Mouse (Mus musculus): ENCODE results near the gene Coq10a. TPM values are rescaled to one million over a fixed set of nuclear protein-coding genes. Genes with fewer than 3 reads are reported as not detected.
A peak's percentile ranks its signal among the peaks of the same experiment; 100 is the strongest.
"Not testable (repeated sequence)": the region's sequence is repeated elsewhere in the genome, so short reads cannot be mapped to it uniquely, and the experiment has no call there.

Gene Coq10a
- polyA plus RNA-seq, 1 experiment from 2014 or later = 10.5 TPM

DNA sequence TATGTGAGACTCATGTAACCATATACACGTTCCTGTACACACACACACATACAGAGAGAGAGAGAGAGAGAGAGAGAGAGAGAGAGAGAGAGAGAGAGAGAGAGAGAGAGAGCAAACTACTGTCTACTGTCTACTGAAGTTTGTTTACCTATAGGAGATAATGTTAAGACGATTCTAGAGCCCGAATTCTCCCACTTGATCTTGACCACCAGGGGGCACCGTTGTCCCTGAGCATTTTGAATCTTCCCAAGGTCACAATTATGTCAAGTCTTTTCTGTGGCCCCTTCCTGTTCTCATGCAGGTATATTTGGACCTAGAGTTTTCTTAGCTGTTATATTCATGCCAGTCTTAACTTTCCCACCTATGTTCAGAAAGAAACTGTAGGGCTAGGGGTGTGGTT lies 33.2 kb downstream of the Coq10a start:
- Histone ChIP-seq H3K9me3 (ENCODE audit: control insufficient read depth, low read length) (no peaks in the 10 kb centered on the region), H3K27ac (ENCODE audit: low read depth, low read length) (peak overlapping the region; percentile 78), H3K4me1 (replicated peaks; ENCODE audit: control insufficient read depth, insufficient read depth, low read length) (peaks cover 44% of the 10 kb centered on the region), H3K27me3 (replicated peaks; ENCODE audit: control insufficient read depth, insufficient read depth, low read length) (no peaks in the 10 kb centered on the region), H3K4me2 (peak overlapping the region; percentile 82), H3K36me3 (ENCODE audit: control insufficient read depth, insufficient read depth, low read length) (0 out of 2 replicates have a peak, but pooled peaks cover 3% of the 10 kb centered on the region), H3K9ac (ENCODE audit: low read depth, low read length) (no peak overlapping the region; the same call in 1 of the 2 replicates), H3K4me3 (ENCODE audit: low read depth, low read length) (no peak overlapping the region)
- WGBS = 2% methylated on average over 4 of the region's 4 CpGs
- peak; percentile 57 for DNase-seq (ENCODE audit: low spot score)
- ATAC-seq (replicated peaks; ENCODE audit: low FRiP score) = no peak

DNA sequence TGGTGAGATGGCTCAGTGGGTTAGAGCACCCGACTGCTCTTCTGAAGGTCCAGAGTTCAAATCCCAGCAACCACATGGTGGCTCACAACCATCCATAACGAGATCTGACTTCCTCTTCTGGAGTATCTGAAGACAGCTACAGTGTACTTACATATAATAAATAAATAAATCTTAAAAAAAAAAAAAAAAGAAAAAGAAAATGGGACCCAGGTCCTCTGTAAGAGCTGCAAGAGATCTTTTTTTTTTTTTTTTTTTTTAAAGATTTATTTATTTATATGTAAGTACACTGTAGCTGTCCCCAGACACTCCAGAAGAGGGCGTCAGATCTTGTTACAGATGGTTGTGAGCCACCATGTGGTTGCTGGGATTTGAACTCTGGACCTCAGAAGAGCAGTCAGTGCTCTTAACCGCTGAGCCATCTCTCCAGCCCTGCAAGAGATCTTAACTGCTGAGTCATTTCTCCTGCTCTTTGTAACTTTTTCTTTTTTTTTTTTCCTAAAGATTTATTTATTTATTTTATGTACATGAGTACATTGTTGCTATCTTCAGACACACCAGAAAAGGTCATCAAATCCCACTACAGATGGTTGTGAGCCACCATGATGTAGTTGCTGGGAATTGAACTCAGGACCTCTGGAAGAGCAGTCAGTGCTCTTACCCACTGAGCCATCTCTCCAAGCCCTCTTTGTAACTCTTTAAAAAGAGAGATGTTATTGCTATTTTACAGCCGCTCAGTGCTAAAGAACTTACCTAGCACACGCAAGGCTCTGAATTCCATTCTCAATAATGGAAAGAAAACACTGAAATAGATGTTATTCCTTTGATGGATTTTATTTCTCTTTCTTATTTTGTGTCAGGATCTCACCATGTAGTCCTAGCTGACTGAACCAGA lies 36.2 kb downstream of the Coq10a start:
- not testable (repeated sequence) for ATAC-seq (replicated peaks; ENCODE audit: low FRiP score); H3K27ac ChIP-seq (ENCODE audit: low read depth, low read length); H3K9ac ChIP-seq (ENCODE audit: low read depth, low read length); H3K9me3 ChIP-seq (ENCODE audit: control insufficient read depth, low read length); H3K4me3 ChIP-seq (ENCODE audit: low read depth, low read length); H3K4me2 ChIP-seq; DNase-seq (ENCODE audit: low spot score); H3K27me3 ChIP-seq (replicated peaks; ENCODE audit: control insufficient read depth, insufficient read depth, low read length); H3K36me3 ChIP-seq (ENCODE audit: control insufficient read depth, insufficient read depth, low read length)
- peaks cover 25% of the 10 kb centered on the region for H3K4me1 ChIP-seq (replicated peaks; ENCODE audit: control insufficient read depth, insufficient read depth, low read length)
- 71% methylated on average over 6 of the region's 6 CpGs for WGBS

DNA sequence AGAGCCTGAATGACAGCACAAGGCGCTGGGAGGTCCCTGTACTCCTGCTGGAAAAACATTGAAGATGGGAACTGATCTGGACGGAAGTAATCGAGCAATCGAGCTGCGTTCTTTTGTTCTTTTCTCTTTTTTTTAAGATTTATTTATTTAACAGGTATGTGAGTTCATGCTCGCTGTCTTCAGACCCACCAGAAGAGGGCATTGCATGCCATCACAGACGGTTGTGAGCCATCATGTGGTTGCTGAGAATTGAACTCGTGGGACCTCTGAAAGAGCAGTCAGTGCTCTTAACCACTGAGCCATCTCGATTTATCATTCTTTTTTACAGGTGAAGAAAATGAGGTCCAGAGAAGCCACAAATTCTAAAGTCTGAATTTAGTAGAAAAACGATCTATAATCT lies 41.2 kb downstream of the Coq10a start:
- Histone ChIP-seq H3K36me3 (ENCODE audit: control insufficient read depth, insufficient read depth, low read length) (peaks cover 25% of the 10 kb centered on the region), H3K9ac (ENCODE audit: low read depth, low read length) (no peak overlapping the region)
- 87% methylated on average over 10 of the region's 10 CpGs for WGBS

DNA sequence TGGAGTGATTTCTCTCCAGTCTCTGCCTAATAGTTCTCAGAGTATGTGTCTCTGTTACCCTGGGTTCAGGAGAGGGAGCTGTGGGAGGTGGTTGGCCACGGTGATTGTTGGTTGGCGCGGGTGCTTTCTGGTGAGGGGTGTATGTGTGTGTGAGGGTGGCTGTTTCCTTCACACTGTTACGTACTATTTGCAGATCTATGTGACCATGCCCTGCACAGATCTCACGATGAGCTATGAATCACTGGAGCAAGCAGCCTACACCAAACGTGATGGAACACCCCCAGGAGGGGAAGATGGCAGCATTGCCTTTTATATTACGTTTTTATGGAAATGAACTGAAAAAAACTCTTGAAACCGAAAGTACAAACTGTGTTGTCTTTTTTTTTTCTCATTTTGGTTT lies 42.0 kb downstream of the Coq10a start:
- ATAC-seq (replicated peaks; ENCODE audit: low FRiP score) (no peak), DNase-seq (ENCODE audit: low spot score) (no peak)
- Histone ChIP-seq H3K4me2 (no peak overlapping the region), H3K9me3 (ENCODE audit: control insufficient read depth, low read length) (no peaks in the 10 kb centered on the region), H3K9ac (ENCODE audit: low read depth, low read length) (no peak overlapping the region), H3K27ac (ENCODE audit: low read depth, low read length) (no peak overlapping the region), H3K36me3 (ENCODE audit: control insufficient read depth, insufficient read depth, low read length) (peaks cover 25% of the 10 kb centered on the region), H3K27me3 (replicated peaks; ENCODE audit: control insufficient read depth, insufficient read depth, low read length) (no peaks in the 10 kb centered on the region), H3K4me3 (ENCODE audit: low read depth, low read length) (no peak overlapping the region), H3K4me1 (replicated peaks; ENCODE audit: control insufficient read depth, insufficient read depth, low read length) (peaks cover 14% of the 10 kb centered on the region)
- 94% methylated on average over 8 of the region's 8 CpGs for WGBS

More for the DNA sequence above, 41.2 kb downstream of the Coq10a start:
- no peak overlapping the region for H3K4me2 ChIP-seq
- DNase-seq (ENCODE audit: low spot score) (no peak), ATAC-seq (replicated peaks; ENCODE audit: low FRiP score) (no peak)
- no peak overlapping the region for H3K4me3 ChIP-seq (ENCODE audit: low read depth, low read length)
- no peaks in the 10 kb centered on the region for H3K9me3 ChIP-seq (ENCODE audit: control insufficient read depth, low read length)
- H3K27ac ChIP-seq (ENCODE audit: low read depth, low read length) = no peak overlapping the region
- peaks cover 13% of the 10 kb centered on the region for H3K4me1 ChIP-seq (replicated peaks; ENCODE audit: control insufficient read depth, insufficient read depth, low read length)
- H3K27me3 ChIP-seq (replicated peaks; ENCODE audit: control insufficient read depth, insufficient read depth, low read length) = no peaks in the 10 kb centered on the region

DNA sequence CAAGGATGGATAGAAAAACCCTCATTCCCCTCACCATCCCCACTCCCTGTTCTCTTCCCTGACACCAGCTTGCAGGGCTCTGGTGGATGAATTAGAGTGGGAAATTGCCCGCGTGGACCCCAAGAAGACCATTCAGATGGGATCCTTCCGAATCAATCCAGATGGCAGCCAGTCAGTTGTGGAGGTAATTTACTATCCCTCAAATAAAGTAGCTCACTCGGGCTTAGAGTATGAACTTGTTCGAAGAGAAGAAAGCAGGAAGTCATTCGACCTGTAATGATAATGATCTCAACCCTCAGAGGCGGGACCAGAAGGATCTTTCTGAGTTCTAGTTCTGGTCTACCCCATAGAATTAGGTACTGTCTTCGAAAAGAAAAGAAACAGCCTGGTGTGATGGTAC lies 45.3 kb downstream of the Coq10a start:
- H3K9me3 ChIP-seq (ENCODE audit: control insufficient read depth, low read length) = no peaks in the 10 kb centered on the region
- H3K4me3 ChIP-seq (ENCODE audit: low read depth, low read length) = peak overlapping the region; percentile 93
- no peaks in the 10 kb centered on the region for H3K27me3 ChIP-seq (replicated peaks; ENCODE audit: control insufficient read depth, insufficient read depth, low read length)
- 57% methylated on average over 8 of the region's 8 CpGs for WGBS
- peak overlapping the region; percentile 94; the same call in 1 of the 2 replicates for H3K27ac ChIP-seq (ENCODE audit: low read depth, low read length)
- H3K9ac ChIP-seq (ENCODE audit: low read depth, low read length) = peak overlapping the region; percentile 99
- H3K4me2 ChIP-seq = peak overlapping the region; percentile 97
- peaks cover 17% of the 10 kb centered on the region for H3K4me1 ChIP-seq (replicated peaks; ENCODE audit: control insufficient read depth, insufficient read depth, low read length)
- H3K36me3 ChIP-seq (ENCODE audit: control insufficient read depth, insufficient read depth, low read length) = peaks cover 41% of the 10 kb centered on the region
- DNase-seq (ENCODE audit: low spot score) (no peak), ATAC-seq (replicated peaks; ENCODE audit: low FRiP score) (no peak)

DNA sequence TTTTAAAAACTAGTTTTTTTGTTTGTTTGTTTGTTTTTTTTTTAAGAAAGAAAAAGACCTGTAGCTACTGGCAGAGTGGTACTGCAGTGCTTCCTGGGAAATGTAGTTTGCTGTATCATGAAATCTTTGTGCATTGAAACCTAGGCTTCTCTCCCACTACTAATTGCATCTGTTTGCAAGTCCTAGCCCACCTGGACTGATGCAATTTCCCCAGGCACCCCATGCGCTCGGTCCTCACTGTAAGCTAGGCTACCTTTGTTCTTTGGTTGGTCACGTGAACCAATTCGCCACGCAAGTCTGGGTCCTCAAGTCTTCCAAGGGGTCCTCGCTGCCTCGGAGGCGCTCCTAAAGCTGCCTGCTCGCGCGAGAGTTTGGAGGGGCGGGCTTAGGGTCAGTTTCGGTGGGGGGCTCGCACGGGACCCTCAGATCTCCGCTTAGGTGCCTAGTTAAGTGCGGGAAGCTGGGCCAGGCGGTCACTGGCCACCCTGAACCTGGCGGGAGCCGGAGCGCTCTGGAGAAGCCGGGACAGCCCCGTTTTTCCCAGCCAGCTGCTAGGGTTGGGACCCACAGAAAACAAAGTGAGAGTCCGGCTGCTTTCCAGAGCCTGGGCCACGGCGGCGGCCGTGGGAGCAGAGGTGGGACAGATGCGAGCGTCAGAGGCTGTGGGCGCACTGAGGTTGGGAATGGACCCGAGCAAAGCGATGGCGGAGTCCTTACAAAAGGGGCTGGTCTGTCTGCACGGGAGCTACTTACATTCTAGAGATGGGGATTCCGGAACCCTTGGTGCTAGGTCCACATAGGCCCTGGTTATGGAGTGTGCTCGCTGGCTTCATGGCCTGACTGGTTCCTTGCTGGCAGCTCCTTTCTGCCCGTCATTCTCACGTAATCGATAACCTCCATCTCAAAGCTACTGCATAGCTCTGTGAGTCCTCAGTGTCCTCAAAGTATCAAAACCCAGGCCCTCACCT lies 46.4 kb downstream of the Coq10a start, which contains the start of gene Cnpy2:
Gene Cnpy2 (plus strand): TSS at position 319 of the 968 bp plus-strand sequence.
- H3K9me3 ChIP-seq (ENCODE audit: control insufficient read depth, low read length) = no peaks in the 10 kb centered on the region
- H3K9ac ChIP-seq (ENCODE audit: low read depth, low read length) = peak within 1 kb of the TSS; percentile 99
- WGBS = under 1% methylated on average over 40 of the region's 40 CpGs
- peak within 1 kb of the TSS; percentile 93 for H3K4me3 ChIP-seq (ENCODE audit: low read depth, low read length)
- peak within 1 kb of the TSS; percentile 94 for H3K27ac ChIP-seq (ENCODE audit: low read depth, low read length)
- peak; percentile 85 for ATAC-seq (replicated peaks; ENCODE audit: low FRiP score)
- DNase-seq (ENCODE audit: low spot score) = peak; percentile 92
- H3K36me3 ChIP-seq (ENCODE audit: control insufficient read depth, insufficient read depth, low read length) = peaks cover 41% of the 10 kb centered on the region
- H3K4me1 ChIP-seq (replicated peaks; ENCODE audit: control insufficient read depth, insufficient read depth, low read length) = peaks cover 17% of the 10 kb centered on the region
- no peaks in the 10 kb centered on the region for H3K27me3 ChIP-seq (replicated peaks; ENCODE audit: control insufficient read depth, insufficient read depth, low read length)
- peak within 1 kb of the TSS; percentile 97 for H3K4me2 ChIP-seq

DNA sequence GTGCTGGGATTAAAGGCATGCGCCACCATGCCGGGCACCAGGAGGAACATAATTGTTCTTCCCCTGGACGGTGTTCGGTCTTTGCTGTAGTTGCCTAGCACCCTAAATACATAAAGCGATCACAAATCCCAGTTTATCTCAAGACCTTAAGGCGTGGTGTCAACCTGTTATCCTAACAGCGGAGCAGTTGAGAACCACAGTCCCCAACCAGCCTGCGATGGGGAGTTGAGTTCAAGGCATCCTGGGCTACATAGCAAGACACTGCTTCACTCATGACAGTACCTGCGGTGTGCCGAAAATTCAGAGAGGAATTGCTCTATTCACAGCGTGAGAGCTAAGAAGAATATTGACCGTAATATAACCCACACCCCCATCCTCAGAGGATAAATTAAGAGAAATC lies 47.2 kb downstream of the Coq10a start:
- no peaks in the 10 kb centered on the region for H3K9me3 ChIP-seq (ENCODE audit: control insufficient read depth, low read length)
- 52% methylated on average over 12 of the region's 12 CpGs for WGBS
- H3K4me2 ChIP-seq = peak overlapping the region; percentile 97
- no peaks in the 10 kb centered on the region for H3K27me3 ChIP-seq (replicated peaks; ENCODE audit: control insufficient read depth, insufficient read depth, low read length)
- ATAC-seq (replicated peaks; ENCODE audit: low FRiP score) (peak; percentile 25; the same call in 1 of the 2 replicates), DNase-seq (ENCODE audit: low spot score) (no peak)
- H3K4me3 ChIP-seq (ENCODE audit: low read depth, low read length) = peak overlapping the region; percentile 93; the same call in 1 of the 2 replicates
- H3K27ac ChIP-seq (ENCODE audit: low read depth, low read length) = peak overlapping the region; percentile 28; the same call in 1 of the 2 replicates
- H3K36me3 ChIP-seq (ENCODE audit: control insufficient read depth, insufficient read depth, low read length) = peaks cover 34% of the 10 kb centered on the region
- H3K4me1 ChIP-seq (replicated peaks; ENCODE audit: control insufficient read depth, insufficient read depth, low read length) = peaks cover 17% of the 10 kb centered on the region
- peak overlapping the region; percentile 99 for H3K9ac ChIP-seq (ENCODE audit: low read depth, low read length)

DNA sequence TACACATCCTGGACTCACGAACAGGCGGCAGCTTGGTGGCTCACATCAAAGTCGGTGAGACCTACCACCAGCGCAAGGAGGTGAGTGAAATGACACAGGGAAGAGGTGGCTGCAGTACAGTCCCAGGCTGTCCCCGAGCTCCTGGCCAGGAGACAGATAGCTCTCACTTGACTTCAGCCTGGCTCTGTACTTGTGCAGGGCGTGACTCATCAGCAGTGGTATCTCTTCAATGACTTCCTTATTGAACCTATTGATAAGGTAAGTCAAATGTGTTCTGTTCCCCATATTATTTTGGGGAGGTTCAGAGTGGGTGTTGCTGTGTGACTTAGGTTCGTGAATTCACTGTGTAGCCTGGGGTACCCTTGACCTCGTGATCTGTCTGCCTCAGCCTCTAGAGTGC lies 53.2 kb downstream of the Coq10a start:
- ATAC-seq (replicated peaks; ENCODE audit: low FRiP score) = peak; percentile 52
- H3K27me3 ChIP-seq (replicated peaks; ENCODE audit: control insufficient read depth, insufficient read depth, low read length) = no peaks in the 10 kb centered on the region

More for the DNA sequence above, 53.2 kb downstream of the Coq10a start:
- 83% methylated on average over 8 of the region's 8 CpGs for WGBS
- peaks cover 39% of the 10 kb centered on the region for H3K36me3 ChIP-seq (ENCODE audit: control insufficient read depth, insufficient read depth, low read length)
- H3K9me3 ChIP-seq (ENCODE audit: control insufficient read depth, low read length) = no peaks in the 10 kb centered on the region
- H3K27ac ChIP-seq (ENCODE audit: low read depth, low read length) = no peak overlapping the region
- H3K4me2 ChIP-seq = no peak overlapping the region
- no peak overlapping the region for H3K4me3 ChIP-seq (ENCODE audit: low read depth, low read length)
- no peak overlapping the region for H3K9ac ChIP-seq (ENCODE audit: low read depth, low read length)
- H3K4me1 ChIP-seq (replicated peaks; ENCODE audit: control insufficient read depth, insufficient read depth, low read length) = no peaks in the 10 kb centered on the region
- DNase-seq (ENCODE audit: low spot score) = no peak
